Mouse (Mus musculus) CD8-positive naive resting alpha-beta T cell, adult 2 months (primary cell): Measurements from ENCODE around the gene Btbd35f3.
"Not testable (repeated sequence)": the region's sequence is repeated elsewhere in the genome, so short reads cannot be mapped to it uniquely, and the experiment has no call there.

Experiments
- DNase-seq, 2 experiments: peaks; one replicate each; pipeline ENCODE4 v3.0.0; 2022; ENCODE audit warnings: low read depth in 2 of 2, low spot score in 2 of 2

Gene Btbd35f3

GRCm38 (mm10) chrX:4037374-4037773 is at the start of gene Btbd35f3:
Gene Btbd35f3 (plus strand): TSS chrX:4037674.
- DNase-seq = not testable (repeated sequence)
